Mouse (Mus musculus) midbrain, embryonic 14.5 days (tissue): ENCODE measurements around the gene Arhgap1. TPM values are rescaled to one million over a fixed set of nuclear protein-coding genes. Genes with fewer than 3 reads are reported as not detected.
A peak's percentile ranks its signal among the peaks of the same experiment; 100 is the strongest.
"Not testable (repeated sequence)": the region's sequence is repeated elsewhere in the genome, so short reads cannot be mapped to it uniquely, and the experiment has no call there.

Experiments used
- ATAC-seq: fragments of 200-750 bp; cut with Nextera tagmentation; 2 replicates; pipeline ENCODE4 v1.8.0; 2017; ENCODE audit warnings: moderate number of reproducible peaks, moderate library complexity; ENCODE audit not compliant: low FRiP score, low TSS enrichment
- DNase-seq: peaks from one replicate; pipeline ENCODE4 v3.0.0-alpha.2; 2015
- H3K27ac ChIP-seq: fragments of 300-500 bp; sonication (generic); replicated peaks from 2 replicates; pipeline ENCODE4 v1.5.1; 2014; ENCODE audit warnings: mild to moderate bottlenecking, low read depth, low read length, moderate library complexity
- H3K27me3 ChIP-seq: fragments of 300-500 bp; sonication (generic); 2 replicates; pipeline ENCODE4 v1.6.1; 2014; ENCODE audit warnings: low read length, control low read depth, mixed read lengths; ENCODE audit not compliant: control insufficient read depth, insufficient read depth
- H3K36me3 ChIP-seq: fragments of 300-500 bp; sonication (generic); 2 replicates; pipeline ENCODE4 v1.6.1; 2014; ENCODE audit warnings: low read length, control low read depth; ENCODE audit not compliant: control insufficient read depth, insufficient read depth
- H3K4me1 ChIP-seq: fragments of 300-500 bp; sonication (generic); 2 replicates; pipeline ENCODE4 v1.6.1; 2014; ENCODE audit warnings: mild to moderate bottlenecking, antibody characterized with exemption, low read length, control low read depth; ENCODE audit not compliant: control insufficient read depth, insufficient read depth
- H3K4me2 ChIP-seq: fragments of 300-500 bp; sonication (generic); 2 replicates; pipeline ENCODE4 v1.6.1; 2014; ENCODE audit warnings: mild to moderate bottlenecking, low read length, moderate library complexity
- H3K4me3 ChIP-seq: fragments of 300-500 bp; sonication (generic); replicated peaks from 2 replicates; pipeline ENCODE4 v1.5.1; 2014; ENCODE audit warnings: low read depth, low read length
- H3K9ac ChIP-seq: fragments of 300-500 bp; sonication (generic); replicated peaks from 2 replicates; pipeline ENCODE4 v1.6.1; 2014; ENCODE audit warnings: mild to moderate bottlenecking, low read length, moderate library complexity
- H3K9me3 ChIP-seq: fragments of 300-500 bp; sonication (generic); 2 replicates; pipeline ENCODE4 v1.6.1; 2016; ENCODE audit warnings: low read length, control low read depth, mixed read lengths; ENCODE audit not compliant: control insufficient read depth
- WGBS: fragments of 180-500 bp; shearing (Covaris S2); extraction: QIAGEN DNeasy Blood & Tissue Kit; methylation state at CpG from one replicate; pipeline ENCODE4 v1.1.7; 2014; 5-methylcytosine and 5-hydroxymethylcytosine counted together
- polyA plus RNA-seq: library from polyadenylated mRNA; unstranded; fragments of >200 nt; fragmentation: Nextera tagmentation; extraction: Ambion mirVana; gene quantifications from 2 replicates; pipeline ENCODE4 v1.2.1, GENCODE M21; 2014

Gene Arhgap1
- polyA plus RNA-seq: 96.1 and 101 TPM in 2 replicates

- WGBS: under 1% methylated on average over 44 of the region's 44 CpGs
- Histone ChIP-seq H3K9me3 (no peaks in the 10 kb centered on the region), H3K36me3 (peaks cover 44% of the 10 kb centered on the region), H3K27ac (peak within 1 kb of the TSS; percentile 80), H3K9ac (peak within 1 kb of the TSS; percentile 91), H3K4me1 (peaks cover 19% of the 10 kb centered on the region), H3K4me2 (peak within 1 kb of the TSS; percentile 99), H3K4me3 (peak within 1 kb of the TSS; percentile 90), H3K27me3 (no peaks in the 10 kb centered on the region)
- ATAC-seq: peak; percentile 96
- peak; percentile 98 for DNase-seq
Measured at GRCm38 (mm10) chr2:91649553-91650359, at the start of gene Arhgap1, which contains the start of gene Zfp408. TSS of gene Arhgap1 (plus strand) at chr2:91649860. TSS of gene Zfp408 (minus strand) at chr2:91649791.

- H3K36me3 ChIP-seq: peaks cover 86% of the 10 kb centered on the region
- H3K27me3 ChIP-seq: no peaks in the 10 kb centered on the region
- DNase-seq: no peak
- no peak overlapping the region for H3K4me2 ChIP-seq
- ATAC-seq: no peak
- no peak overlapping the region for H3K9ac ChIP-seq
- no peaks in the 10 kb centered on the region for H3K9me3 ChIP-seq
- 97% methylated on average over 4 of the region's 4 CpGs for WGBS
- H3K4me1 ChIP-seq: no peaks in the 10 kb centered on the region
- H3K27ac ChIP-seq: no peak overlapping the region
- H3K4me3 ChIP-seq: no peak overlapping the region
Measured at GRCm38 (mm10) chr2:91600475-91600874, 49.2 kb upstream of the Arhgap1 start.

DNA sequence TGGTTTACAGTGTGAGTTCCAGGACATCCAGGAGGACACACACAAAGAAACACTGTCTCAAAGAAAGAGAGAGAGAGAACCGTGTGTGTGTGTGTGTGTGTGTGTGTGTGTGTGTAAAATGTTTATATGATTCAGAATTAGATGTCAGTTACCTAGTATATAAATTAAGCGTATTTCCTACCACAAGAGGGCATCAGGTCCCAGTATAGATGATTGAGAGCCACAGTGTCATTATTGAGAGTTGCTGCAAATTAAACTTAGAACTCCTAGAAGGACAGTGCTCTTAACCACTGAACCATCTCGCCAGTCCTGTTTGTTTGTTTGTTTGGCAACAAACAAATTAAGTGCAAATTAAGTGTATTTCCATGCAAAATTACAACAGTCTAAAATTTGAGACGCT lies 47.3 kb upstream of the Arhgap1 start:
- peak; percentile 12 for DNase-seq

DNA sequence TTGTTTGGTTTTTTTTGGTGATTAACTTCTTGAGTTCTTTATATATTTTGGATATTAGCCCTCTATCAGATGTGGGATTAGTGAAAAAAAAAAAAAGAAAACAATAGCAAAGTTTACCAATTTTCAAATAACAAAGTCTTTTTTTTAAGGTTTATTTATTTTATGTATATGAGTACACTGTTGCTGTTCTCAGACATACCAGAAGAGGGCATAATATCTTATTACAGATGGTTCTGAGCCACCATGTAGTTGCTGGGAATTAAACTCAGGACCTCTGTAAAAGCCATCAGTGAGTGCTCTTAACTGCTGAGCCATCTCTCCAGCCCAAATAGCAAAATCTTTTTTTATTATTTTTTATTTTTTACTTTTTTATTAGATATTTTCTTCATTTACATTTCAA lies 40.3 kb upstream of the Arhgap1 start:
- H3K27ac ChIP-seq, H3K9ac ChIP-seq, H3K4me1 ChIP-seq, H3K4me3 ChIP-seq, DNase-seq, H3K9me3 ChIP-seq, H3K27me3 ChIP-seq, H3K4me2 ChIP-seq, ATAC-seq: not testable (repeated sequence)
- H3K36me3 ChIP-seq: peaks cover 64% of the 10 kb centered on the region

More for the DNA sequence above, 47.3 kb upstream of the Arhgap1 start:
- 95% methylated on average over 4 of the region's 4 CpGs for WGBS
- no peak for ATAC-seq
- no peaks in the 10 kb centered on the region for H3K4me1 ChIP-seq
- no peak overlapping the region for H3K9ac ChIP-seq
- no peaks in the 10 kb centered on the region for H3K9me3 ChIP-seq
- peaks cover 86% of the 10 kb centered on the region for H3K36me3 ChIP-seq
- H3K4me3 ChIP-seq: no peak overlapping the region
- H3K4me2 ChIP-seq: no peak overlapping the region
- H3K27ac ChIP-seq: no peak overlapping the region
- H3K27me3 ChIP-seq: no peaks in the 10 kb centered on the region

DNA sequence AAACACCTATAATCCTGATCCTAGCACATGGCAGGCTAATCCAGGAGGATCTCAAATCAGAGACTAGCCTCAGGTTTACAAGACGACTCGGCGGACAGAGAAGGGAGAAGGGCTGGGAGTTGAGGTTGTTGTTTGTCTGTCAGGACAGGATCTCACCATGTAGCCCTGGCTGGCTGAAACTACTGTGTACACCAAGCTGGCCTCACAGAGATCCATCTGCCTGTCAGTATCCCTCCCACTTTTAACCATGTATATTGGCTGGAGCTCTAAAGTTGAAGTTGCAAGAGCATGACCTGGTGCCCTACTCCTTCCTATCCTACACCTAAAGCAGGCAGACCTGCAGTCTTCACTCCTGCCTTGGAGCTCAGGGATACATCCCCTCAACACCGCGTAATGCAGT lies 27.3 kb upstream of the Arhgap1 start:
- Histone ChIP-seq H3K4me2 (no peak overlapping the region), H3K9ac (no peak overlapping the region), H3K36me3 (peaks cover 61% of the 10 kb centered on the region), H3K27me3 (no peaks in the 10 kb centered on the region), H3K4me1 (no peaks in the 10 kb centered on the region), H3K9me3 (no peaks in the 10 kb centered on the region), H3K4me3 (no peak overlapping the region), H3K27ac (no peak overlapping the region)
- no peak for DNase-seq
- ATAC-seq: no peak
- 92% methylated on average over 5 of the region's 5 CpGs for WGBS

DNA sequence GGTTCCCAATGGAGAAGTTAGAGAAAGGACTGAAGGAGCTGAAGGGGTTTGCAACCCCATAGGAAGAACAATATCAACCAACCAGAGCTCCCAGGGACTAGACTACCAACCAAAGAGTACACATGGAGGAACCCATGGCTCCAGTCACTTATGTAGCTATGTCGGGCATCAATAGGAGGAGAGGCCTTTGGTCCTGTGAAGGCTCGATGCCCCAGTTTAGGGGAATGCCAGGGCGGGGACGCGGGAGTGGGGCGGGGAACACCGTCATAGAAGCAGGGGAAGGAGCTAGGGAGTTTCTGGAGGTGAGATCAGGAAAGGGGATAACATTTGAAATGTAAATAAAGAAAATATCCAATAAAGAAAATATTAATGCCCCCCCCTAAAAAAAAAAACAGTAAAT lies 26.3 kb upstream of the Arhgap1 start:
- H3K4me1 ChIP-seq, DNase-seq, H3K4me2 ChIP-seq, H3K27ac ChIP-seq, H3K9me3 ChIP-seq, ATAC-seq, H3K9ac ChIP-seq, H3K4me3 ChIP-seq, H3K27me3 ChIP-seq: not testable (repeated sequence)
- WGBS: 94% methylated on average over 7 of the region's 7 CpGs
- H3K36me3 ChIP-seq: peaks cover 51% of the 10 kb centered on the region

GRCm38 (mm10) chr2:91627486-91627885 lies 22.2 kb upstream of the Arhgap1 start:
- Histone ChIP-seq H3K9me3 (no peaks in the 10 kb centered on the region), H3K27ac (no peak overlapping the region), H3K4me3 (no peak overlapping the region), H3K4me2 (no peak overlapping the region), H3K36me3 (peaks cover 17% of the 10 kb centered on the region), H3K27me3 (no peaks in the 10 kb centered on the region), H3K4me1 (no peaks in the 10 kb centered on the region), H3K9ac (no peak overlapping the region)
- WGBS: 81% methylated on average over 5 of the region's 5 CpGs
- no peak for ATAC-seq
- DNase-seq: no peak

- Histone ChIP-seq H3K27ac (no peak overlapping the region), H3K4me3 (no peak overlapping the region), H3K9me3 (no peaks in the 10 kb centered on the region), H3K4me2 (no peak overlapping the region), H3K4me1 (no peaks in the 10 kb centered on the region), H3K36me3 (peaks cover 10% of the 10 kb centered on the region), H3K9ac (no peak overlapping the region), H3K27me3 (no peaks in the 10 kb centered on the region)
- ATAC-seq (no peak), DNase-seq (no peak)
- 91% methylated on average over 8 of the region's 8 CpGs for WGBS
Measured at GRCm38 (mm10) chr2:91628171-91628570, 21.5 kb upstream of the Arhgap1 start.

DNA sequence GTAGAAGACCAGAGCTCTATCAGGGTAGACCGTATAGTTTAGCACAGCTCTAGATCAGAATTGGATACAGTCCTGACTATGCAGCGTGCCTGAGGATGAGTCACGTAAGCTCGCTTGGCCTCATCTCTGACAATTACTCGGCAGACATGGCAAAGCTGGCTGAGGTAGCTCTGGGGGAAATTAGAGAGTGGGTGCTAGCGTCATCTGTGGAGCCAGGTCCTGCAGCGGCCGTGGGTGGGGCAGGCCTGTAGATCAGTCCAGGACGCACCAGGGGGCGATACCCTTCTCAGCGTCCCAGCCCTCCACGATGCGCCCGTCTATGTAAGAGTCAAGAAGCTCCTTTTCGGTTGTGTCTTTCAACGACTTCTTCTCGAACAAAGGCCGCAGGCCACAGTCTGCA lies 20.0 kb upstream of the Arhgap1 start:
- H3K9me3 ChIP-seq: no peaks in the 10 kb centered on the region
- H3K27me3 ChIP-seq: no peaks in the 10 kb centered on the region
- no peak overlapping the region for H3K4me2 ChIP-seq
- H3K4me1 ChIP-seq: no peaks in the 10 kb centered on the region
- ATAC-seq (no peak), DNase-seq (no peak)
- WGBS: 88% methylated on average over 18 of the region's 18 CpGs
- H3K9ac ChIP-seq: no peak overlapping the region
- H3K4me3 ChIP-seq: no peak overlapping the region
- no peaks in the 10 kb centered on the region for H3K36me3 ChIP-seq
- no peak overlapping the region for H3K27ac ChIP-seq
